Mouse (Mus musculus) adrenal gland, adult 2 months (tissue): Measurements from ENCODE around the gene Espnl. TPM values are rescaled to one million over a fixed set of nuclear protein-coding genes. Genes with fewer than 3 reads are reported as not detected.

Experiments
- DNase-seq: peaks from one replicate; pipeline ENCODE4 v3.0.0; 2021
- long read RNA-seq: library from polyadenylated mRNA; stranded (forward); transcript quantifications from one replicate; pipeline ENCODE4 v2.0.0, GENCODE M21; 2021
- polyA plus RNA-seq: library from polyadenylated mRNA; depleted of rRNA; stranded (reverse); fragments of >200 nt; gene quantifications from 2 replicates; pipeline ENCODE4 v1.2.3, GENCODE M21; 2012; rRNA removed
- total RNA-seq, 2 experiments: library from RNA; stranded (reverse); gene quantifications; 2 replicates each; pipeline ENCODE4 v1.2.3; 2021

Espnl gene
- total RNA-seq, result under 1 TPM in 1 of 2 experiments, not detected in 1; 0.12 TPM
- polyA plus RNA-seq, result 0.04 and 0.10 TPM in 2 replicates
- long read RNA-seq, result 0 reads

DNA sequence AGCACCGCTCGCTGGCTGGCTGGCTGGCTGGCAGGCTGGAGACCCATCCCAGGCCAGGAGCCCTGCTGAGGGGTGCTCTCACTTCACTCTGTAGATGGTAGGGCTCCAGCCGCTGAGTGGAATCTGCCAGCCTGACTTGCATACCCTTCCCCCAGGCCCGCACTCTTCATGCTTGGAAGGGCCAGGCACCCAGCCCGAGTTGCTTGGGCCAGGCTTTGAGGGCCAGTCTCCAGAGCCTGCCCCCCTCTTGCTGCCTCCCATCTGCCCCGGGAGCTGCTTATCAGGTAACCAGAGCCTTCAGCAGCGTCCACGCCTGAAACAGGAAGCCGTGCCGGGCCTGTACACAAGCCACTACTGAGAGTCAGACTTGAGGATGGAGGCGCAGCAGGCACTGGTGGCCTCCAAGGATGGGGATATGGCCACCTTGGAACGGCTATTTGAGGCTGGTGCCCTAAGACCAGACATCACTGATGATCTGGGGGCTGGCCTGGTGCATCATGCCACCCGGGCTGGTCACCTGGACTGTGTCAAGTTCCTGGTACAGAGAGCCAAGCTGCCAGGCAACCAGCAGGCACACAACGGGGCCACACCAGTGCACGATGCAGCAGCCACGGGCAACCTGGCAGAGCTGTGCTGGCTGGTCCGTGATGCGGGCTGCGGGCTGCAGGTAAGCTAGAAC, at the start of gene Espnl:
Espnl (plus strand) TSS at position 316 of the 679 bp plus-strand sequence.
- no peak for DNase-seq

DNA sequence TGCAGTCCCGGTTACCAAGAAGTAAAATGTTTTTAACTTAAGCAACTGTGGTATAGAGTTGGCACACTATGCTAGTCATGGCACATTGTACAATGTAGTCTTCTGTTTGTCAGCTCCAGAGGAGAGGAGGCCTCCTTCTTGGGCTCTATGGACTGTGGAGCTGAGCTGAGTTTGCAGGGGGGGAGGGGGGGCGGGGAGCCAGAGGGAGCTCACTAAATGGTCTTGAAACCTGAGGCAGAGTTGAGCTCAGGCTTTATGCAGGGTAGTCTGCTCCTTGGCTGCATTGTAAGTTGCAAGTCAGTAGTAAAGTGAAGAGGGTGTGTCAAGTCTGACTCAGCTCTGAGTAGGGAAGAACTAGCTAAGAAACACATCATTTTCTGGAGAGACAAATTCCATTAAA, 49.6 kb upstream of the Espnl start:
- DNase-seq, result no peak

DNA sequence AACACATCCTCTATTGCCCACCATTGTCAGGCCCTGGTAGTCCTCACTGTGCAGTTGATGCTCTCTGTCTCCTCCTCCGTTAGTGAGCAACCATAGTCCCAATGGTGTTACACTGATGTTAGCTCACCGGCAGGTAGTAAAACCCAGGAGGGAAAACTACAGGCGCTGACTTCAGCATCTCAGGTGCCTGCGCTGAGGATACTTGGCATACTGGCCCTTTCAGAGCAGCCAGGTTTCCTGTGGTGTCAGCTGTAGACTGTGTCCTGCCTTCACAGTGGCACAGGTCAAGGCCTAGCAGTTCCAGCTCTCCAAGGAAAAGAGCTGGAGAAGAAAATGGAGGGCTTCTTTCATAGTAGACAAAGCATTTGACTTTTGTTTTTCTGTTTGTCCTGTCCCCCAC, 45.3 kb upstream of the Espnl start:
- DNase-seq, result no peak

DNA sequence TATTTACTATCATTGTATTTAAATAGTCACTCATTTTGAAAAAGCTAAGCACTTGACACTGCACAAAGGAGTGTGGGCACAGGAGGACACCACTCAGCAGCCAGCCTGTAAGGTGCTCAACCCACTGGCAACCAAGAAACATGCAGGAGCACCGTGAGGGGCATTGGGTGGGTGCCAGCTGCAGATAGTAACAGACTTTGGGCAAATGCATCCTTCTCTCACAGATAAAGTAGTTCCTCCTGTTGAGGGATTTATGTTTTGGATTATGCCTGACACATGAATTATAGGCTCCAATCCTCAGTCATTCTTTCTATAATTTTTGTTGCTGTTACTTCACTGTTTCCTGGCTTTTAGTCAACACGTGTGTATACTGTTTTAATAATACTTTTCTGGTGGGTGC, 44.4 kb upstream of the Espnl start:
- no peak for DNase-seq

DNA sequence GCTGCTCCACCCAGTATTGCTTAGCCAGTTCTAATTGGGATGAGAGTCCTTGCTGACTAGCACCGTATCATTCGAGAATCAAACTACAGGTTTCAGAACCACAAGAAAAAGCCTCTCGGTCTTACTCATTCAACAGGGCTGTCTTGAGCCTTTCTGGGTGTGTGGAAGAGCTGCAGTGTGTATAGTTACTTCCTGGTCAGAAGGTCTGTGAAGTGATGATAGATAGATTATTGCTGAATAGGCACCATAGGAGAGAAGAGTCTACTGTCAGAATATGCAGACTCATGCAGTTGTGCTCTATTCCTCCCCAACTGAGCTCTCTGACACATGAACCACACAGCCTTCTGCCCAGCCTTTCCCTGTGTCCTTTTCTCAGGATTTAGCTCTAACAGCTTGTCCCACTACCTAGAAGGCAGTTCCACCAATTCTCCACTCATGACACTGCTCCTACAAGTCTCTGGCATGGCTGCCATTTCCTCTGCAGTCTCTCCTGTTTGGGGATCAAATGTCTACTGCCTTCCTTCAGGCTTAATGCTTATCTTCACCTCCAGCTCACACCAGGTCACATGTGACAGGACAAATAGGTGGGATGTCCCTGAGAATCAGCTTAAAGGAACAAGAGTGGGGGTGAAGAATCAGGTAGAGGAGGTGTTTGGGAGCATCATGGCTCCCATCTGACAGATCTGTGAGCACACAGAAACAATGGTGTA, 43.3 kb upstream of the Espnl start:
- no peak for DNase-seq

DNA sequence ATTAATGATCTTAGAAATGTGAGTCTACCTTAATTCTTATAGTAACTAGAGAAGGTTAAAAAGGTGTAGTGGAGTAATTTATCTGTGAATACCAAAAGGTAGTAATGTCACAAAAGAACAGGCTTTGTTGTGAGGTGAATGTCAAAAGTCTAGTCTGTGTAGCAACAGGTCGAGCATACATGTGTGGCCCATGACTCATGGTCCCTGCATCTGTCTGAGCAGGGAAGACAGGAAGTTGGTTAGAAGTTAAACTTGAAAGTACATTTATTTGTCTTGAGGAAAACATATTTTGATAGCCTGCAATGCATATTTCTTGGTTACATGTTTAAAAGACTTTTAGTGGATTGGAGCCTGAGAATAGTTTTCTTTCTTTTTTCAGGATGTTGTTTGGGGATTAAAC, 42.7 kb upstream of the Espnl start:
- no peak for DNase-seq

DNA sequence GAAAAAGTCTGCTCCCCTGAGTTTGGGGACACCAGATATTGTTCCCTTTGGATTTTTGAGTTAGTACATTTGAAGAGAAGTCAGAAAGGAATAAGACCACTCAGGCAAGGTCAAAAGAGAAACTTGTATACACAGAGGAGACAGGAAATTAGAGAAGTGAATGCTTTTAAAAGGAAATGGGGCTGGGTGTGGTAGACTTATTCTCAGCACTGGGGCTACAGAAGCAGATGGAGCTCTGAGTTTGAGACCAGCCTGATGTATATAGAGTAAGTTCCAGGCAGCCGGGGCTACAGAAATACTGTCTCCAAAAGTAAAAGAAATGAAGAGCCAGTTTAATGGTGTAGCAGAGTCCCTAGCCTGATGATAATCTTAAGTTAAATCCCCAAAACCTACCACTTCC, 39.3 kb upstream of the Espnl start:
- DNase-seq, result no peak

DNA sequence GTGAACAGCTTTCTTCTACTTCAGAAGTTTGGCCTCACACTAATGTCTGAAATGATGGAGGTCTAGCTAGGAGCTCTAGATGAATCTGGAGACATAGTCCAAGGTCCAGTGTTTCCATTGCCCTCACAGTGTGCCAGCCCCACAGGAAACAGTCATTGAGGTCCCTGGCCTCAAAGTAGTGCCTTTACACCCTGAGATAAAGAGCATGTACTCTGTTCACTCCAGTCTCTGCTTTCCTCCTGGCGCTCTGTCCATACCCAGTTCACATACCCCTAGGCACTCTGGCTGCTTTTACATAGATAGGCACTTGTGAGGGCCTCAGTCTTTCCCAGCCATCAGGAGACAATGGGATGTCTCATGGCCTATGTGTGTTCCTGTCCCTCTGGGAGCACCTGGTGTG, 32.5 kb upstream of the Espnl start:
- no peak for DNase-seq

DNA sequence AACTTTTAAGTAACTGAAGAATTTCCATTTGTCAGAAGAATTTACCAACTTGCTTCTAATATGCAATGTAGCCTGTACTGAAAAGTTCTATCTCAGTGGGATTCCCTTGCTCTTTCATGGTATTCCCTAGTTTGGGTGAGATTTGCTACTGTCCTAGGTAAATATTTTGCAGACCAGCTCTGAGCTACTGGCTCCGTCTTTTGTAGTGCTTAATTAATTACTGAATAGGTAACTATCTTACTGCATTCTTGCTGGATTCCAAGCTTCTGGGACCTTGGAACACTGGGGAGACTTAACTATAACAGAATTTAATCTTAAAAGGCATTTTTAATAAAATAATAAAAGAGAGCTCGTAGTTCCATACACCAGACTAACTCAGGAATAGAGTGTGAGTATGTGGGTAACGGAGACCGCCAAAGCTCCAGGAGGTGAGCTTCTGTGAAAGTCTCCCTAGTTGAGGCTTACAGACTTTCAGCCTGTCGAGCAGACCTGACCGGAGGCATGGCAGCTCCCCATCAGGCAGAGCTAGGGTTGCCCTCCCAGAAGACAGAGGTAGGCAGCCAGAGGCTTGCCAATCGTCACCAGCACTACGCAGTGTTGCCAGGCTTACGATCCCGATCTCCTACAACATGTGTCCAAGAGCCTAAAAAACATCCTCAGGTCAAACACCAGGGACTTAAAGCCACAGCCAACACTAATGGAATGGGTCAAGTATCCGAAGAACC, 29.6 kb upstream of the Espnl start:
- no peak for DNase-seq

DNA sequence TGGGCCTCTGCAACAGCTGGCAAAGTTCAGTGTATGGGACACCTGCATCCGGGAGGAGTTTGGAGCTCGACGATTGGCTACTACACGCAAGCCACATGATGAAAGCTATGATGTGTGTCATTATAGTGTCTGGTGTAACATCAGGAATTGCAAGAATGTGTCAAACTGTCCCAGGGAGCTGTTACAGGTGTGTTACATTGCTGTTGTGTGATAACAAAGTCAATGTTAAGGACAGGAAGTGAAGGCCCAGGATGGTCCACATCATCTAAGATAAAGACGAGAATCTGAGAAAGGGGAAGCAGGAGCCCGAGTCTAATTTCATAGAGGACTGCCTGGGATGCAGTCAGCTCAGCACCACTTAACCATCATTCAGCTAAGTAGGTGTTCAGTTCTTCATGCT, 26.3 kb upstream of the Espnl start:
- DNase-seq, result no peak

DNA sequence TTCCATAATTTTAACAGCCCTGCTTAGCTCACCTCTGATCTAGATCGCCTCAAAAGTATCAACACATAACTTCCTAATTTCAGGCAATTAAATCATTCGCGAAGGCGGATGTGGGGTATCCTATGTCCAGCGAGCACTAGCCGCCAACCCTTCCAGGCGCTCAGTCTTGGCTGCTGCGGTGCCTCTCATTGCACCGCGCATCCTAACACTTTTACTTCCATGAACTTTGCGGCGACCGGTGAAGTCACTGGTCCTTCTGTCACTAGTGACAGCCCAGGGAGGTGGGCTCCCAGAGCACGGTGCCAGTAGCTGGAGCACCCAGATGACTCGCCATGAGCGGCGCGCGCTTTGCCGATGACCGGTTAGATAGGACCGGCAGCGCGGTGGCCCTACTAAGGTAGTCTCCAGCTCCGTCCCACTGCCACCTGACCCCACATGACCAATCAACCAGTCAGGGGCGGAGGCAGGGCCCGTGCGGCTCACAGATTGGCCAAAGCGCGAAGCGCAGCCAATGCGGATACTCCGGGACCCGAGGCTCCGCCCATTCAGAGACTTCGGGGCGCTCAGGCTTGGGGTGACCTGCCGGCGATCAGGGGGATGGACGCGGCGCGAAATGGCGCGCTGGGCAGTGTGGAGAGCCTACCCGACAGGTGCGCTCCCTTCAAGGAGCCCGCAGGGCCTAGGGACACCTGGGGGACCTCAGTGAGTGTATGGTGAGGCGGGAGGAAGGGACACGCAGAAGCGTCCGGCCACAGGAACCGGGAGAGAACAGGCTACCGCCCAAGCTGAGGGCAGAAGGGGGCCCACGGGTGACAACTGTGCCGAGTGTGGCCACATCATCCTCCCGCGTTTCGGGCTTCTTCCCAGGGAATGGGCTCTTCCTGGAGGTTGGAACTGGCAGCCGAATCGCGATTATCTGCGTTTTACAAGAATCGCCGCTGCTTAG, 23.8 kb upstream of the Espnl start, which contains the start of gene Scly:
Scly (plus strand) TSS at position 540 of the 946 bp plus-strand sequence.
- peak; percentile 98 for DNase-seq

DNA sequence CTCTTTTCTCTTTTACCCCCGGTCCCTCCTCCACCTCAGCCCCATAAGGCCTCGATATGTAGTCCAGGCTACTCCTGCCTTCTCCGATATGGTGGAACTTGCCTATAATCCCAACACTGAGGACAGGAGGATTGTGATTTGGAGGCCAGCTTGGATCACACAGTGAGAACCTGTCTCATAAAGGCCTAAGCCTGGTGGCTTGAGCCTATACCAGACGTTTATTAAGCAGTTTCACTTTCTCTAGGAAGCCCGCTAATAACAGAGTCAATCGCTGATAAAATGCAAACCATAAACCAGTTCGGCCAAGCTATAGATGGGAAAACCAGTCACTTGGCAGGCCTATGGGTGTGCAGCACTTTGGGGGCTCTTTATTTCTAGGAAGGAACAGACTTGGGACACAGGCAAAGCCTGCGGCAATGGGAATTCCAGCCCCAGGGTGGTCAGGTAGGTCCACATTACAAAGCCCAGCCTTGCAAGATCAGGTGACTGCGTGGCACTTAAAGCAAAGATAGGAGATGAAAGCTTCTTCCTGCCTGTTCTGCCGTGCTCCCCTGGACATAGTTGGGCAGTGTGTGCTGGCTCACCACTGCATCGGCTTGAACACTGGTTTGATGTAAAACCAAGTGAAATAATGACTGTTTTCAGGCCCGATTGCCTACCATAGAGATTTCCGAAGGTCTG, 22.7 kb upstream of the Espnl start:
- no peak for DNase-seq

DNA sequence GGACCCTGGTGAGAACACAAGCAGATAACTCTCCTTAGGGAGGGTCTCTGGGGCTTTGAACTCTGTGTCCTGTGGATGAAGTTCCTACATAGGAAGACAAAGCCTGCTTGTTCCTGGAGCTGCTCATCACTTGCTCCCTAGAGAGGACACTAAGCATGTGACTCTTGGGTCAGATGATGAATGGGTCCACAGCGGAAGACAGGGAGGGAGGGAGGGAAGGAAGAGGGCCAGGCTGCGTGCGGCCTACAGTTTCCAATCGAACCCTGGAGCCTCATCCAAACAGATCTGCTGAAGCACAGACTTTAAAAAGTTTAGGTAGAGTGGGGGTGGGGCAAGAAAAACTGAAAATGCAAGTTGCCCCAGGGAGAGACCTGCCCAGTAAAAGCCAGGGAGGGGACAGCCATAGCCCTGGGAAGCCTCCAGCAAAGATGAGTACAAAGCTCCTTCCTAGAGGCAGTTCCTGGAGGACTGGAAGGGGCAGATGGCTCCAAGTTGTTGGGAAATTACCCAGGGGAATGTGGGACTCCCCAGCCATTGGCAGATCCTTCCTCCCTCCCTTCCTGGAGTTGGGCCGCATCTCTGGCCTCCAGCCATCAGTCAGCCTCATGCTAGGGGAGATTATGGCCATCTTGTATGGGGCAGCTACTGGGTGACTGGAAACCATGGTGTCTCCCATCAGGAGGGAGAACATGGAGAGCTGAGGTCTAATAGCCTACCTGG, 22.0 kb upstream of the Espnl start:
- DNase-seq, result peak; percentile 39

DNA sequence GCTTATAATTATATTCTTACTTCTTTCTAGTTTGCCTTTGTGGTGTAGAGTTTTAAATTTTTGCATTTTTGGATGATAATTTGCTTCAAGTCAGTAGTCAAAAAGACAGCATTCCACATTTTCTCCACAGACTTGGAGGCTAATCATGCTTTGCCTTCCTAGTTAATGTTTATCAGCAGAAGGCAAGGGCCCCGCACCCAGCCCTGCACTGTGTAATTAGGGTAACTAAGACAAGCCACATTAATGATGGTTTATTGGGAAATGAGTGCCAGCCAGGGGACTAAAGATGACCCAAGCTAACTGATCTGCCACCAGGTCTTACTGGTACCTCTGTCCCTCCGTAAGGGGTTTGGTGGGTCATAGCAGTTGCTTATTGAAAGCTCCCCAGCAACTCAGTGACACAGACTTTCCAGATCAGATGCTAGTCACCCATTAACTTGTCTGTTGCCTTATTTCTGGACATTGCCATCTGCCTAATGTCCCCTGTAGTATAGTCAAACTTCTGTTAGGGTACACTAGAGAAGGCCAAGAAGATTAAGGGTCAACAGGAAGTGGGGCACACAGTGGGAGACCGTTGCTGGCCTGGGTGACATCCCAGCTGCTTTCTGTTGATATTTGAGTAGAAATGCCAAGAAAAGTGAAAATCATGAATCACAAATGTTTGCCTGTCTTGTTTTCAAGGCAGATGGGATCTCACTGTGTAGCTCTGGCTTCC, 20.5 kb upstream of the Espnl start:
- no peak for DNase-seq

DNA sequence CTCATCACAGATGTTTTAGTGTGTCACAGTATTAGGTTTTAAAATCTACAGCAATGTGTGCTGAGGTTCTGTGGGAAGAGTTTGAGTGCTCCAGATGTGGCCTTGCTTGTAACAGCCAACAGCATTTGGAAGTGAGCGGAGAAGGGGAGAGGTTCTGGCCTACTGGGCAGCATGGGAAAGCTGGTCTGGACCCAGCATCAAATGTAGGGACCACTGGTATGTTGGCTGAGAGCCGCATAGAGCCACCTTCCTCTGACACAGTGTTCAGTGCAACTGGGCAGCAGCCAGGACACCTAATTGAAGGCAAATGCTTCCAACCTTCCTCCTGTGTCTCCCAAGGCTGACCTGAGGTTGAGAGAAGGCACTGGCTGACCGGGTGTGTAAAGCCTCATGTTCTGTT, 19.9 kb upstream of the Espnl start:
- DNase-seq, result no peak

DNA sequence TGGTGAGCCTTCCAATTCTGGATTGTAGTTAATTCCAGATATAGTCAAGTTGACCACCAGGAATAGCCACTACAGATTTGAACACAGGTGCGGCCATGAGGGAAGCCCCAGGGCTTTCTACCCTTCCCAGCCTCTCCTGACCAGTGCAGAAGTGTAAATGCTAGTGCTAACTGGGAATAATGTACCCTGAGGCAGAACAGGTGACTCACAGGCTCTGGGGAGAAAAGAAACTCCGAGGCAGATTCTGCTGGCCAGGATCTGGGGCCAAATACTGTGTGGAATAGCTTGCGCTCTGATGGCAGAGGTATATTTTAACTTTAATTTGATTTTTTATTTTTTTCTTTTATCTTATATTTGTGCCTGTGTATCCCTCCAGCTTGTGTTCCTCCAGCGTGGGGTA, 17.3 kb upstream of the Espnl start:
- no peak for DNase-seq

DNA sequence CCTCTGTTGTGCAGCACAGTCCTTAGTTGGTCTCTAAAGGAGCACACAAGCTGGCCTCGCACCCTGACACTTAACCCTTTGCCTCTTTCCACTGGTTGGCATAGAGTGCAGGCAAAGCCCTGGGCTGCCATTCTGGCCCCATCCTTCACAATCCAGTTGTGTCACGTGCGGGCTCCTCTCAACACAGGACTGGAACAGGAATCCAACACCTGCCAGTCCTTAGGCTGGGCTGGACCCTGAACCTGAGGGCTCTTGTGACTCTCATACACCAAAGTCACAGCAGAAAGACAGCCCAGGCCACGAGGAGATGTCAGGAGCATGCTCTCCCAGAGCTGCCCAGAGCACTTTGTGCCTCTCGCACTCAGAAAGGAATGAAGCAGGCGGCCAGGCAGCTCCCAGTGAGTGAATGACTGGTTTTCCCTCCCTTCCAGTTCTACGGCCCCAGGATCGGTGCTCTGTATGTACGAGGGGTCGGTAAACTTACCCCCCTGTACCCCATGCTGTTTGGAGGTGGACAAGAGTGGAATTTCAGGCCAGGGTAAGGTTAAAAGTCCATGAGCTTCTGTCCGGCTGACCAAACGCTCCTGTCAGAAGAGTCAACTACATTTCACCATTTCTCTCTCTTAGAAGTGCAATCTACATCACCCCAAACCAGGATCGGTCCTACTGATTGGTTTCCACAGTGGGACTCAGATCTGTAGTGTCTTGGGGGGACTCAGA, 12.3 kb upstream of the Espnl start:
- no peak for DNase-seq

DNA sequence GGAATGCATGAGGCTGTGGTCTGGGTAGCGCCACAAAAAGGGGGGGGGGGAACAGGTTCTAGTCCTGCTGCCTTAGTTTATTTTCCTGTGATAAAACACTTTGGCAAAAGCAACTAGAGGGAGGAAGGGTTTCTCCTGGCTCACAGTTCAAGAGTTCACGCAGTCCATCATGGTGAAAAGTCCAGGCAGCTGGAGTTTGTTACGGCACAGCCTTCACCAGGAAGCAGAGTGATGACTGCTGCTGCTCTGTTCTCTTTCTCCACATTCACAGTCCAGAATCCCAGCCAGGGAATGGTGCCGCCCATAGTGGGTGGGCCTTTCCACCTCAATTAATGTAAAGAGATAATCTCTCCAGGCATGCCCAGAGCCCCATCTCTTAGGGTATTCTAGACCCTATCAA, 9.6 kb upstream of the Espnl start:
- DNase-seq, result no peak

DNA sequence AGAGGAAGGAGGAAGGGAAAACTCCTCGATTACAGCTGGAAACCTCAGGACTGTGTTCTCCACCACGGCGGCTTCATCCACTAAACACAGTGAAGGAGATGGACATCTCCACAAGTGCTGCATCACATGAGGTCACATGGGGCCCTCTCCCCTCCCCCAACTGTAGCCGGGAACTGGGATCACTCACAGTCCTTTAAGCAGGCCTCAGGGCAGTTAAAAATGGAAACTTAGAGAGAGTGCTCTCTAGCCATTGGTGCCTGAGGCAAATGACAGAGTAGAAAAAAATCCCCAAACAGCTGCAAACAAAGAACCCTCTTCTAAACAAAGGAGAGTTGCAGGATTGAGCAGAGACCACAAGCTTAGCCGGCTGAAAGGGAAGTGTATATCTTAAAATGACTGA, 8.6 kb upstream of the Espnl start:
- no peak for DNase-seq
